30 mouse cellular contexts compared by ENCODE assay signal in genomic region chr7:45141319-45141718, GRCm38 (mm10). TPM values are rescaled to one million over a fixed set of nuclear protein-coding genes. Genes with fewer than 3 reads are reported as not detected.
DNase-seq lines count a peak whose midpoint lies in the region; ATAC-seq and TF ChIP-seq lines count a peak whose summit lies in the region.
"Had no signal": no experiment of that assay in that cellular context is flagged by ENCODE, and none has a peak within 500 bp of the region (broad histone marks: within the 10 kb centered on the region; RNA-seq: fewer than 3 reads in every experiment).

No protein-coding gene starts in this region.

- intact Hi-C loops in heart, postnatal 14 days (cut with DNase I): no loop called here

- no peak overlapping the region for H3K4me2 ChIP-seq in limb, embryonic 14.5 days (replicated peaks; ENCODE audit: low read depth, low read length, severe bottlenecking)
- no peak overlapping the region for H3K4me2 ChIP-seq in liver, embryonic 11.5 days
- H3K4me2 ChIP-seq: embryonic facial prominence, embryonic 13.5 days; forebrain, embryonic 12.5 days; forebrain, embryonic 15.5 days; heart, embryonic 13.5 days; hindbrain, embryonic 13.5 days had no signal

- no peak for DNase-seq in limb, embryonic 14.5 days (ENCODE audit: low spot score)
- no peak for DNase-seq in limb, embryonic 10.5 days (ENCODE audit: low spot score)
- peak; percentile 53 for DNase-seq in thymus, adult 2 months
- peak; percentile 70 for DNase-seq in thymus, postnatal 14 days
- DNase-seq in thymus, postnatal 4 days: peak; percentile 63
- DNase-seq in liver, embryonic 11.5 days (ENCODE audit: low spot score): no peak
- DNase-seq in heart, postnatal 14 days: no peak
- DNase-seq: adrenal gland, adult 2 months; adrenal gland, postnatal 25 days; B cell, adult 2 months; cerebellum, adult 11 months; cerebellum, adult 2 months; cerebellum, adult 9-11 months; embryo, embryonic 11 days; gastrocnemius, postnatal 10 days; gastrocnemius, postnatal 36 days; heart, adult 2 months had no signal

- H3K4me3 ChIP-seq in limb, embryonic 14.5 days (replicated peaks; ENCODE audit: low read length): no peak overlapping the region
- H3K4me3 ChIP-seq in limb, embryonic 10.5 days: no peak overlapping the region
- H3K4me3 ChIP-seq in thymus, adult 2 months (ENCODE audit: control insufficient read depth, insufficient read depth, low read length): no peak overlapping the region
- no peak overlapping the region for H3K4me3 ChIP-seq in liver, embryonic 11.5 days (ENCODE audit: low read depth, low read length)
- H3K4me3 ChIP-seq: embryonic facial prominence, embryonic 10.5 days; embryonic facial prominence, embryonic 13.5 days; erythroblast, embryonic 14.5 days; forebrain, embryonic 12.5 days; forebrain, embryonic 15.5 days; heart, adult 2 months; heart, embryonic 10.5 days; heart, embryonic 13.5 days; hindbrain, embryonic 13.5 days had no signal

- H3K36me3 ChIP-seq in limb, embryonic 14.5 days (ENCODE audit: control insufficient read depth, insufficient read depth, low read length): peaks cover 44% of the 10 kb centered on the region
- H3K36me3 ChIP-seq in limb, embryonic 10.5 days: peaks cover 53% of the 10 kb centered on the region
- no peaks in the 10 kb centered on the region for H3K36me3 ChIP-seq in thymus, adult 2 months (ENCODE audit: control insufficient read depth, insufficient read depth, low read length)
- peaks cover 15% of the 10 kb centered on the region for H3K36me3 ChIP-seq in liver, embryonic 11.5 days (ENCODE audit: control insufficient read depth, insufficient read depth, low read length)
- H3K36me3 ChIP-seq: forebrain, embryonic 15.5 days had no signal

- TF ChIP-seq CTCF in thymus, adult 2 months (IDR thresholded peaks at IDR 0.05; ENCODE audit: borderline replicate concordance, control insufficient read depth, extremely low read depth, insufficient read depth, low read length, poor library complexity): no peak

- no peak for ATAC-seq in limb, embryonic 14.5 days (ENCODE audit: low FRiP score, low read depth)
- ATAC-seq in liver, embryonic 11.5 days (replicated peaks; ENCODE audit: low FRiP score): no peak
- ATAC-seq: forebrain, embryonic 15.5 days; hindbrain, embryonic 16.5 days; Patski had no signal

- peak overlapping the region; percentile 16; the same call in 1 of the 2 replicates for H3K9ac ChIP-seq in limb, embryonic 14.5 days (ENCODE audit: low read depth, low read length, severe bottlenecking)
- H3K9ac ChIP-seq in liver, embryonic 11.5 days (ENCODE audit: low read depth, low read length): no peak overlapping the region
- H3K9ac ChIP-seq: forebrain, embryonic 12.5 days; forebrain, embryonic 15.5 days; heart, embryonic 13.5 days; hindbrain, embryonic 13.5 days had no signal

- no peaks in the 10 kb centered on the region for H3K27me3 ChIP-seq in limb, embryonic 14.5 days (ENCODE audit: control insufficient read depth, insufficient read depth, low read length)
- H3K27me3 ChIP-seq in limb, embryonic 10.5 days (ENCODE audit: low read depth, poor library complexity, severe bottlenecking): 0 out of 2 replicates have a peak, but pooled peaks cover 11% of the 10 kb centered on the region
- no peaks in the 10 kb centered on the region for H3K27me3 ChIP-seq in thymus, adult 2 months (ENCODE audit: control insufficient read depth, insufficient read depth, low read length)
- no peaks in the 10 kb centered on the region for H3K27me3 ChIP-seq in liver, embryonic 11.5 days (replicated peaks; ENCODE audit: control insufficient read depth, insufficient read depth, low read length)
- H3K27me3 ChIP-seq: CH12.LX; embryonic facial prominence, embryonic 13.5 days; forebrain, embryonic 15.5 days; heart, embryonic 13.5 days; Patski had no signal

- H3K9me3 ChIP-seq in limb, embryonic 14.5 days (ENCODE audit: control insufficient read depth, low read length): no peaks in the 10 kb centered on the region
- no peaks in the 10 kb centered on the region for H3K9me3 ChIP-seq in limb, embryonic 10.5 days (replicated peaks)
- H3K9me3 ChIP-seq in liver, embryonic 11.5 days (ENCODE audit: control insufficient read depth, low read length): no peaks in the 10 kb centered on the region
- H3K9me3 ChIP-seq: embryonic facial prominence, embryonic 10.5 days; embryonic facial prominence, embryonic 13.5 days; forebrain, embryonic 12.5 days; forebrain, embryonic 15.5 days; G1E; heart, embryonic 10.5 days; heart, embryonic 13.5 days; hindbrain, embryonic 13.5 days had no signal

- no peak for TF ChIP-seq POLR2A in limb, embryonic 14.5 days (IDR thresholded peaks at IDR 0.05; ENCODE audit: borderline replicate concordance, extremely low read depth, insufficient read depth, insufficient read length)
- no peak for TF ChIP-seq POLR2A in thymus, adult 2 months (IDR thresholded peaks at IDR 0.05; ENCODE audit: control insufficient read depth, extremely low read depth, insufficient read depth, low read length, poor library complexity)

- H3K27ac ChIP-seq in limb, embryonic 14.5 days (replicated peaks; ENCODE audit: low read depth, low read length): no peak overlapping the region
- H3K27ac ChIP-seq in limb, embryonic 10.5 days: no peak overlapping the region
- peak overlapping the region; percentile 65 for H3K27ac ChIP-seq in thymus, adult 2 months (ENCODE audit: control insufficient read depth, insufficient read depth, low read length)
- no peak overlapping the region for H3K27ac ChIP-seq in liver, embryonic 11.5 days (ENCODE audit: low read depth, low read length)
- H3K27ac ChIP-seq: embryonic facial prominence, embryonic 10.5 days; embryonic facial prominence, embryonic 13.5 days; forebrain, embryonic 12.5 days; forebrain, embryonic 15.5 days; heart, adult 2 months; heart, embryonic 10.5 days; heart, embryonic 13.5 days; hindbrain, embryonic 13.5 days had no signal

- H3K4me1 ChIP-seq in limb, embryonic 14.5 days (ENCODE audit: control insufficient read depth, insufficient read depth, low read length): no peaks in the 10 kb centered on the region
- H3K4me1 ChIP-seq in limb, embryonic 10.5 days: peaks cover 3% of the 10 kb centered on the region; the same call in 1 of the 2 replicates
- peaks cover 50% of the 10 kb centered on the region for H3K4me1 ChIP-seq in thymus, adult 2 months (replicated peaks; ENCODE audit: control insufficient read depth, insufficient read depth, low read length)
- H3K4me1 ChIP-seq in liver, embryonic 11.5 days (replicated peaks; ENCODE audit: control insufficient read depth, insufficient read depth, low read length): peaks cover 23% of the 10 kb centered on the region
- H3K4me1 ChIP-seq: embryonic facial prominence, embryonic 13.5 days; forebrain, embryonic 12.5 days had no signal

- WGBS in limb, embryonic 14.5 days: 93% methylated on average over 3 of the region's 3 CpGs
- 95% methylated on average over 3 of the region's 3 CpGs for WGBS in limb, embryonic 10.5 days
- 5% methylated on average over 3 of the region's 3 CpGs for WGBS in thymus, adult 2 months
- WGBS in liver, embryonic 11.5 days: 85% methylated on average over 3 of the region's 3 CpGs

RNA-seq across cellular contexts. Expression of gene Flt3l, which starts 5.1 kb away (rescaled TPM):
- polyA plus RNA-seq in limb, embryonic 14.5 days (2012; rRNA removed): 12.4 and 18.6 TPM in 2 replicates
- polyA plus RNA-seq in limb, embryonic 14.5 days (2014; fragmentation: Nextera tagmentation; extraction: Ambion mirVana): 2.2 and 3.3 TPM in 2 replicates
- polyA plus RNA-seq in limb, embryonic 10.5 days (2016; fragmentation: Nextera tagmentation; extraction: Ambion mirVana): 1.4 and 1.5 TPM in 2 replicates
- polyA plus RNA-seq in thymus, adult 2 months (2012; rRNA removed): 177 and 207 TPM in 2 replicates
- polyA plus RNA-seq in liver, embryonic 11.5 days (2014; fragmentation: Nextera tagmentation; extraction: Ambion mirVana): 9.7 and 10.5 TPM in 2 replicates
- 1 to 10 TPM; 4.3 to 5.8 TPM for total RNA-seq in heart, postnatal 14 days (2021)

RNA-seq across cellular contexts. Expression of gene Gm45713, which starts 5.3 kb away (rescaled TPM):
- 0.31 TPM in 1 of 2 replicates, not detected in the other for polyA plus RNA-seq in limb, embryonic 14.5 days (2012; rRNA removed)
- 0.39 and 1.4 TPM in 2 replicates for polyA plus RNA-seq in limb, embryonic 14.5 days (2014; fragmentation: Nextera tagmentation; extraction: Ambion mirVana)
- not detected in 2 replicates for polyA plus RNA-seq in limb, embryonic 10.5 days (2016; fragmentation: Nextera tagmentation; extraction: Ambion mirVana)
- 0.27 and 0.91 TPM in 2 replicates for polyA plus RNA-seq in thymus, adult 2 months (2012; rRNA removed)
- 0.41 and 1.1 TPM in 2 replicates for polyA plus RNA-seq in liver, embryonic 11.5 days (2014; fragmentation: Nextera tagmentation; extraction: Ambion mirVana)
- under 1 TPM in 1 of 2 experiments, not detected in 1; 0.45 TPM for total RNA-seq in heart, postnatal 14 days (2021)
- total RNA-seq: adrenal gland, adult 2 months; adrenal gland, postnatal 25 days; gastrocnemius, postnatal 10 days; gastrocnemius, postnatal 36 days; heart, postnatal 25 days had no signal
- polyA plus RNA-seq: embryonic facial prominence, embryonic 10.5 days; erythroblast, embryonic 14.5 days; forebrain, embryonic 15.5 days; Patski had no signal

RNA-seq across cellular contexts. Expression of gene Rpl13a, which starts 12.8 kb away (rescaled TPM):
- 3,691 and 3,912 TPM in 2 replicates for polyA plus RNA-seq in limb, embryonic 14.5 days (2012; rRNA removed)
- polyA plus RNA-seq in limb, embryonic 14.5 days (2014; fragmentation: Nextera tagmentation; extraction: Ambion mirVana): 1,718 and 1,777 TPM in 2 replicates
- 1,210 and 1,327 TPM in 2 replicates for polyA plus RNA-seq in limb, embryonic 10.5 days (2016; fragmentation: Nextera tagmentation; extraction: Ambion mirVana)
- 4,999 and 5,006 TPM in 2 replicates for polyA plus RNA-seq in thymus, adult 2 months (2012; rRNA removed)
- 1,710 and 1,879 TPM in 2 replicates for polyA plus RNA-seq in liver, embryonic 11.5 days (2014; fragmentation: Nextera tagmentation; extraction: Ambion mirVana)
- 100 to 1,000 TPM; 573 to 686 TPM for total RNA-seq in heart, postnatal 14 days (2021)

RNA-seq across cellular contexts. Expression of gene Pih1d1, which starts 12.8 kb away (rescaled TPM):
- 115 and 118 TPM in 2 replicates for polyA plus RNA-seq in limb, embryonic 14.5 days (2012; rRNA removed)
- 86.4 and 87.3 TPM in 2 replicates for polyA plus RNA-seq in limb, embryonic 14.5 days (2014; fragmentation: Nextera tagmentation; extraction: Ambion mirVana)
- 105 and 109 TPM in 2 replicates for polyA plus RNA-seq in limb, embryonic 10.5 days (2016; fragmentation: Nextera tagmentation; extraction: Ambion mirVana)
- 72.5 and 78.7 TPM in 2 replicates for polyA plus RNA-seq in thymus, adult 2 months (2012; rRNA removed)
- 86.2 and 87.7 TPM in 2 replicates for polyA plus RNA-seq in liver, embryonic 11.5 days (2014; fragmentation: Nextera tagmentation; extraction: Ambion mirVana)
- total RNA-seq in heart, postnatal 14 days (2021): 10 to 100 TPM; 27.7 to 31.2 TPM

RNA-seq across cellular contexts. Expression of gene Aldh16a1, which starts 13.1 kb away (rescaled TPM):
- 45.6 and 67.3 TPM in 2 replicates for polyA plus RNA-seq in limb, embryonic 14.5 days (2012; rRNA removed)
- polyA plus RNA-seq in limb, embryonic 14.5 days (2014; fragmentation: Nextera tagmentation; extraction: Ambion mirVana): 40.0 and 47.7 TPM in 2 replicates
- polyA plus RNA-seq in limb, embryonic 10.5 days (2016; fragmentation: Nextera tagmentation; extraction: Ambion mirVana): 54.2 and 63.7 TPM in 2 replicates
- polyA plus RNA-seq in thymus, adult 2 months (2012; rRNA removed): 97.2 and 101 TPM in 2 replicates
- 56.0 and 60.6 TPM in 2 replicates for polyA plus RNA-seq in liver, embryonic 11.5 days (2014; fragmentation: Nextera tagmentation; extraction: Ambion mirVana)
- 10 to 100 TPM; 20.3 to 27.3 TPM for total RNA-seq in heart, postnatal 14 days (2021)

Comparison
In these comparisons a context has a peak if more than half of its experiments do, and no peak if none do; other contexts are left out.
1. DNase-seq: peak in thymus, adult 2 months (single experiment), thymus, postnatal 14 days (single experiment) and thymus, postnatal 4 days (single experiment); none in limb, embryonic 14.5 days (single experiment), limb, embryonic 10.5 days (single experiment), liver, embryonic 11.5 days (single experiment) and heart, postnatal 14 days (0 of 2).